Mouse (Mus musculus) forebrain, embryonic 15.5 days (tissue): ENCODE measurements around the gene Nab1. TPM values are rescaled to one million over a fixed set of nuclear protein-coding genes. Genes with fewer than 3 reads are reported as not detected.
A peak's percentile ranks its signal among the peaks of the same experiment; 100 is the strongest.
"Not testable (repeated sequence)": the region's sequence is repeated elsewhere in the genome, so short reads cannot be mapped to it uniquely, and the experiment has no call there.

Experiments
- ATAC-seq: fragments of 200-750 bp; cut with Nextera tagmentation; replicated peaks from 2 replicates; pipeline ENCODE4 v1.8.0; 2017; ENCODE audit warnings: mild to moderate bottlenecking, moderate TSS enrichment, moderate library complexity
- H3K27ac ChIP-seq: fragments of 300-500 bp; sonication (generic); replicated peaks from 2 replicates; pipeline ENCODE4 v1.5.1; 2015; ENCODE audit warnings: mild to moderate bottlenecking, inconsistent platforms
- H3K27me3 ChIP-seq: fragments of 300-500 bp; sonication (generic); 2 replicates; pipeline ENCODE4 v1.6.1; 2015; ENCODE audit warnings: inconsistent platforms
- H3K36me3 ChIP-seq: fragments of 300-500 bp; sonication (generic); 2 replicates; pipeline ENCODE4 v1.6.1; 2015; ENCODE audit warnings: mild to moderate bottlenecking, inconsistent platforms
- H3K4me1 ChIP-seq: fragments of 300-500 bp; sonication (generic); 2 replicates; pipeline ENCODE4 v1.6.1; 2015; ENCODE audit warnings: inconsistent platforms
- H3K4me2 ChIP-seq: fragments of 300-500 bp; sonication (generic); replicated peaks from 2 replicates; pipeline ENCODE4 v1.6.1; 2015; ENCODE audit warnings: mild to moderate bottlenecking, inconsistent platforms
- H3K4me3 ChIP-seq: fragments of 300-500 bp; sonication (generic); 2 replicates; pipeline ENCODE4 v1.5.1; 2015; ENCODE audit warnings: mild to moderate bottlenecking, inconsistent platforms
- H3K9ac ChIP-seq: fragments of 300-500 bp; sonication (generic); replicated peaks from 2 replicates; pipeline ENCODE4 v1.6.1; 2015; ENCODE audit warnings: mild to moderate bottlenecking, inconsistent platforms
- H3K9me3 ChIP-seq: fragments of 300-500 bp; sonication (generic); 2 replicates; pipeline ENCODE4 v1.6.1; 2016; ENCODE audit warnings: inconsistent platforms
- WGBS: fragments of 180-500 bp; shearing (Covaris S2); methylation state at CpG from one replicate; pipeline ENCODE4 v1.1.7; 2015; ENCODE audit warnings: mixed read lengths; 5-methylcytosine and 5-hydroxymethylcytosine counted together
- polyA plus RNA-seq: library from polyadenylated mRNA; unstranded; fragments of >200 nt; fragmentation: Nextera tagmentation; extraction: Ambion mirVana; gene quantifications from 2 replicates; pipeline ENCODE4 v1.2.1, GENCODE M21; 2015

Nab1 gene
- 14.6 and 16.6 TPM in 2 replicates for polyA plus RNA-seq

GRCm38 (mm10) chr1:52500314-52500981, at the start of gene Nab1:
Gene Nab1, minus strand, starts transcription at chr1:52500679.
- peak; percentile 86 for ATAC-seq
- Histone ChIP-seq H3K27me3 (no peaks in the 10 kb centered on the region), H3K36me3 (no peaks in the 10 kb centered on the region), H3K9ac (peak within 1 kb of the TSS; percentile 81), H3K4me3 (peak within 1 kb of the TSS; percentile 92), H3K27ac (peak within 1 kb of the TSS; percentile 82), H3K4me2 (peak within 1 kb of the TSS; percentile 74), H3K4me1 (0 out of 2 replicates have a peak, but pooled peaks cover 9% of the 10 kb centered on the region), H3K9me3 (no peaks in the 10 kb centered on the region)
- WGBS, result 2% methylated on average over 50 of the region's 80 CpGs

DNA sequence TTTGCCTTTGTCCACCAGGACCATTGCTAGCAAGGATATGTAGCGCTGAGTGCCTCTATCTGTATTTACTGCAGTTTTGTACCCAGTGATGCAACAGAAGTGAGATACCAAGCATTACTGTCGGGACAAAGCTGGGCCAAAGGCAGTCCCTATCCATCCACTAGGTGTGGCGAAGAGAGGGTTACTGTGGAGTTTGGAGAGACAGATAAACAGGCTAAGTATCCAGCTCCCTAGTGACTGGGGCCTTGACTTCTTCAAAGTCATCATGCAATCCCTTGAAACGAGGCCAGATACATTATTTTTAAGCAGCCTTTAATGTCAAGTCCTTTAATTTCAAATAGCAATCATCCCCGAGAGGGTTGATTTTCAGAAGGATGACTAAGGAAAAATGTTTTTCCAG, 47.0 kb upstream of the Nab1 start:
- 92% methylated on average over 5 of the region's 5 CpGs for WGBS
- ATAC-seq, result no peak

DNA sequence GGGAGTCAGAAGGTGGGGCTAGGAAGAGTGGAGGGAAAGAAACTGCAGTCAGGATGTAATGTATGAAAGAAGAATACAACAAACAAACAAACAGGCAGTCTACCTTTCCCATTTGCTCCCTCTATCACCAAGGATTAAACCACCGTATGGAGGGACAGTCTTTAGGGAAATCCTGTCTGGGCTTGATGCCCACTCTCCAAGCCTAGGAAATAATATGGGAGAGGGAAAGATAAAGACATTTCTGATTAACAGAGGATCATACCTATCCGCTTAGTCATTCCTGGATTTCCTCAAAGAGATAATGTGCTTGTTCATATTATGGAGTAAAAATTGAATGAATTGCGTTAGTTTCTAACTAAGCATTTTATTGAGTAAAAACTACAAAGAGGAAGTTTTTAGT, 46.3 kb upstream of the Nab1 start:
- ATAC-seq, result no peak
- H3K4me1 ChIP-seq, result no peaks in the 10 kb centered on the region
- H3K9me3 ChIP-seq, result no peaks in the 10 kb centered on the region
- H3K36me3 ChIP-seq, result no peaks in the 10 kb centered on the region
- H3K4me3 ChIP-seq, result no peak overlapping the region
- WGBS, result 93% methylated on average over 3 of the region's 3 CpGs
- no peak overlapping the region for H3K9ac ChIP-seq
- H3K27ac ChIP-seq, result no peak overlapping the region
- no peak overlapping the region for H3K4me2 ChIP-seq
- no peaks in the 10 kb centered on the region for H3K27me3 ChIP-seq

More for the DNA sequence above, 47.0 kb upstream of the Nab1 start:
- Histone ChIP-seq H3K4me1 (no peaks in the 10 kb centered on the region), H3K9me3 (no peaks in the 10 kb centered on the region), H3K9ac (no peak overlapping the region), H3K36me3 (no peaks in the 10 kb centered on the region), H3K27me3 (no peaks in the 10 kb centered on the region), H3K27ac (no peak overlapping the region), H3K4me3 (no peak overlapping the region), H3K4me2 (no peak overlapping the region)

GRCm38 (mm10) chr1:52540124-52540523, 39.6 kb upstream of the Nab1 start:
- 80% methylated on average over 3 of the region's 3 CpGs for WGBS
- not testable (repeated sequence) for H3K4me1 ChIP-seq, H3K4me2 ChIP-seq, H3K36me3 ChIP-seq, H3K27ac ChIP-seq, ATAC-seq, H3K27me3 ChIP-seq, H3K9ac ChIP-seq, H3K9me3 ChIP-seq, H3K4me3 ChIP-seq

DNA sequence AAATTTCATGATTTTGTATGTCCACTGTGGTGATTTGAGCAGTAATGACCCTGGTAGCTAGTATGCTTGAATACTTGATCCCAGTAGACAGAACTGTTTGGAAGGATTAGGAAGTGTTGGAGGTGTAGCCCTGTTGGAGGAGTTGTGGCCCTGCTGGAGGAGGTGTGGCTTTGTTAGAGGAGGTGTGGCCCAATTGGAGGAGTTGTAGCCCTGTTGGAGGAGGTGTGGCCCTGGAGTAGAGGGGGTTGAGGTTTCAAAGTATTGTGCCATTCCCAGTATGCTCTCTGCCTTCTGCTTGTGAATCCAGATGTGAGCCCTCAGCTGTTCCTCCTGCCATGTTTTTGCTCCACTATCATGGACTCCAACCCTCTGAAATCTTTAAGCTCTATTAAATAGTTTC, 29.5 kb upstream of the Nab1 start:
- no peak overlapping the region for H3K4me3 ChIP-seq
- no peak for ATAC-seq

DNA sequence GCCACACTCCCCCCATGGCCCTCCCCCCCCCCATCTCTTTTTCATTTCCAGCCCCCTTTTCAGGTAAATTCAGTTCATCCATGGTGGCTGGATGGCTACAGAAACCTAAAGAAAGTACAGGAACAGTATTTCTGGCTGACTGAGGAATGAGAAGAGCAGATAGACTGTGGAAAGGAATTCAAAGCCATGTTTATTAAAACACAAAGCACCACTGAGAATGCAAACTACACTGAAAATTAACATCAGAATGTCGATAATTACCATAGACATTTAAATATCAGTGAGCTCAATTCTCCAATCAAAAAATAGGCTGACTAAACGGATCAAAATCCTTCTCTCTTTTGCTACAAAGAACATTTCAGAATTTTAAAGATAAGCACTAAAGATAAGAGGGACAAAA, 27.2 kb upstream of the Nab1 start:
- ATAC-seq, result no peak
- no peaks in the 10 kb centered on the region for H3K27me3 ChIP-seq
- H3K9me3 ChIP-seq, result no peaks in the 10 kb centered on the region
- no peak overlapping the region for H3K27ac ChIP-seq
- H3K4me2 ChIP-seq, result no peak overlapping the region
- 23% methylated on average over 2 of the region's 2 CpGs for WGBS
- H3K9ac ChIP-seq, result no peak overlapping the region
- no peaks in the 10 kb centered on the region for H3K36me3 ChIP-seq
- no peak overlapping the region for H3K4me3 ChIP-seq
- peaks cover 18% of the 10 kb centered on the region; the same call in 1 of the 2 replicates for H3K4me1 ChIP-seq

More for the DNA sequence above, 29.5 kb upstream of the Nab1 start:
- Histone ChIP-seq H3K27ac (no peak overlapping the region), H3K9ac (no peak overlapping the region), H3K4me1 (0 out of 2 replicates have a peak, but pooled peaks cover 4% of the 10 kb centered on the region), H3K27me3 (no peaks in the 10 kb centered on the region), H3K9me3 (no peaks in the 10 kb centered on the region), H3K4me2 (no peak overlapping the region), H3K36me3 (no peaks in the 10 kb centered on the region)

GRCm38 (mm10) chr1:52527252-52527651, 26.8 kb upstream of the Nab1 start:
- H3K27ac ChIP-seq, result no peak overlapping the region
- 59% methylated on average over 2 of the region's 2 CpGs for WGBS
- no peak for ATAC-seq
- peaks cover 18% of the 10 kb centered on the region; the same call in 1 of the 2 replicates for H3K4me1 ChIP-seq
- no peak overlapping the region for H3K4me2 ChIP-seq
- H3K9me3 ChIP-seq, result no peaks in the 10 kb centered on the region
- no peaks in the 10 kb centered on the region for H3K27me3 ChIP-seq
- H3K9ac ChIP-seq, result no peak overlapping the region
- no peaks in the 10 kb centered on the region for H3K36me3 ChIP-seq
- H3K4me3 ChIP-seq, result no peak overlapping the region

- H3K9ac ChIP-seq, result no peak overlapping the region
- WGBS, result 61% methylated on average over 5 of the region's 5 CpGs
- no peaks in the 10 kb centered on the region for H3K27me3 ChIP-seq
- H3K9me3 ChIP-seq, result no peaks in the 10 kb centered on the region
- no peak overlapping the region for H3K4me2 ChIP-seq
- peaks cover 26% of the 10 kb centered on the region for H3K4me1 ChIP-seq
- ATAC-seq, result no peak
- H3K27ac ChIP-seq, result peak overlapping the region; percentile 84; the same call in 1 of the 2 replicates
- H3K4me3 ChIP-seq, result no peak overlapping the region
- H3K36me3 ChIP-seq, result no peaks in the 10 kb centered on the region
Observed at GRCm38 (mm10) chr1:52524663-52525062, 24.2 kb upstream of the Nab1 start.

- Histone ChIP-seq H3K4me1 (peaks cover 26% of the 10 kb centered on the region), H3K9ac (no peak overlapping the region), H3K9me3 (no peaks in the 10 kb centered on the region), H3K4me3 (no peak overlapping the region), H3K36me3 (no peaks in the 10 kb centered on the region), H3K27ac (peak overlapping the region; percentile 84), H3K27me3 (no peaks in the 10 kb centered on the region), H3K4me2 (no peak overlapping the region)
- WGBS, result 32% methylated on average over 7 of the region's 7 CpGs
- ATAC-seq, result peak; percentile 68
Observed at GRCm38 (mm10) chr1:52524150-52524549, 23.7 kb upstream of the Nab1 start.

GRCm38 (mm10) chr1:52521436-52521993, 21.0 kb upstream of the Nab1 start:
- ATAC-seq, result peak; percentile 81
- H3K27ac ChIP-seq, result peak overlapping the region; percentile 36

GRCm38 (mm10) chr1:52520131-52520530, 19.7 kb upstream of the Nab1 start:
- Histone ChIP-seq H3K36me3 (no peaks in the 10 kb centered on the region), H3K27ac (peak overlapping the region; percentile 21; the same call in 1 of the 2 replicates), H3K9me3 (no peaks in the 10 kb centered on the region), H3K9ac (no peak overlapping the region), H3K4me3 (no peak overlapping the region), H3K4me2 (no peak overlapping the region), H3K27me3 (no peaks in the 10 kb centered on the region), H3K4me1 (peaks cover 22% of the 10 kb centered on the region)
- WGBS, result 83% methylated on average over 7 of the region's 7 CpGs
- ATAC-seq, result no peak

More at GRCm38 (mm10) chr1:52521436-52521993, 21.0 kb upstream of the Nab1 start:
- Histone ChIP-seq H3K4me1 (peaks cover 22% of the 10 kb centered on the region), H3K4me2 (no peak overlapping the region), H3K4me3 (no peak overlapping the region), H3K36me3 (no peaks in the 10 kb centered on the region), H3K9ac (no peak overlapping the region), H3K27me3 (no peaks in the 10 kb centered on the region), H3K9me3 (no peaks in the 10 kb centered on the region)
- 39% methylated on average over 8 of the region's 8 CpGs for WGBS

DNA sequence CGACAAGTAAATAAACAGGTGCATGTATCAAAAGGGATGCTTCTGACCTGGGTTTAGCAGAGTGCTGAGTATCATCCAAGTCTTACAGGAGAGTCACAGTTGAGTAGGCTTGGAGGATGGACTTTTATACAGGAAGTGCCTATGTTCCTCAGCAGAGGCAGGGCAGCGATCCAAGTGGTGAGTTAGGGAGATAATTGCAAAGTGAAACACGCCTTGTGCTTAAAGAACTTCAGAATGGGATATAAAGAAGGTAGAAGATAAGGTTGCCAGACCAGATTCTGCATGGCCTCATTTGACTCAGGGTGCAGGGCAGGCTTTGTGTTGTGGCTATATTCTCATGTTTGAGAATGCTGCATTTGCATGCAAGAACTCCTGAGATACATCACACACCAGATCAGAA, 14.8 kb upstream of the Nab1 start:
- 87% methylated on average over 3 of the region's 3 CpGs for WGBS
- no peaks in the 10 kb centered on the region for H3K27me3 ChIP-seq
- no peak overlapping the region for H3K4me3 ChIP-seq
- H3K36me3 ChIP-seq, result no peaks in the 10 kb centered on the region
- no peaks in the 10 kb centered on the region for H3K9me3 ChIP-seq
- H3K9ac ChIP-seq, result no peak overlapping the region
- H3K27ac ChIP-seq, result no peak overlapping the region
- no peaks in the 10 kb centered on the region for H3K4me1 ChIP-seq
- H3K4me2 ChIP-seq, result no peak overlapping the region
- ATAC-seq, result no peak
